Mouse (Mus musculus) lung, postnatal 4 days (tissue): ENCODE results near the gene Thoc2.
"Not testable (repeated sequence)": the region's sequence is repeated elsewhere in the genome, so short reads cannot be mapped to it uniquely, and the experiment has no call there.

Experiments
- DNase-seq, 2 experiments: peaks; one replicate each; pipeline ENCODE4 v3.0.0; 2021

The Thoc2 gene

GRCm38 (mm10) chrX:41920574-41920973, at the start of gene Thoc2:
Thoc2 (minus strand) TSS chrX:41920674.
- DNase-seq = no peak

GRCm38 (mm10) chrX:41970096-41970495, 49.6 kb upstream of the Thoc2 start:
- no peak for DNase-seq

DNA sequence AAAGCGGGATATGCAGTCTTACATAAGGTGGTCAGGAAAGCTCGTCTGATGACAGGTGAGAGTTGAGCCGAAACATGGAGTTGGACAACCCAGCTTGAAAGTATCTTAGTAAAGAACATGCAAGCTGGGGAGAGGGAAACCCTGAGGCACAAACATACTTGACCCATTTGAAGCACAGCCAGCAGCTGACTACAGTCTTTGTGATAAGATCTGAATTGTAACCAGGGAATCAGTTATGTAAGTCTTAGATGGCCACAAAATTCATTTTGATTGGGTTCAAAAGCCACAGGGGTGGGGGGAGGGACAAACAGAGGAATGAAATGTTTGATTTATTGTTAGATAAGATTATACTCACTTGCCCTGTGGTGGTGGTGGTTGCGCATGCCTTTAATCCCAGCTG, 48.9 kb upstream of the Thoc2 start:
- no peak for DNase-seq

DNA sequence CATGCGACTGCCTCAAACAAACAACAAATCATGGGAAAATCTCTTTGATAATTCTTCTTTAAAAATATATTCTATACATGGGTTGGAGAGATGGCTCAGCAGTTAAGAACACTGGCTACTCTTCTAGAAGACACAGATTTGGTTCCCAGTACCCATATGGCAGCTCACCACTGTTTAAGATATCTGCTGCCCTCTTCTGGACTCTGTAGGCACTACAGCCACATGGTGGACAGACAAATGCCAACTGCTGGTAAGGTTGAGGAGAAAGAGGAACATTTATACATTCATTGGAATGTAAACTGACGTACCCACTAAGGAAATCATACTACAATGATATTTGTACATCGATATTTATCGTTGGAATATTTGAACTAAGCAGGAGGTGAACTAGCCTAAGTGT, 36.7 kb upstream of the Thoc2 start:
- peak in 1 of 2 experiments; percentile 9 for DNase-seq

- no peak for DNase-seq
These were observed 21.4 kb upstream of the Thoc2 start for GRCm38 (mm10) chrX:41941840-41942239.

- DNase-seq = not testable (repeated sequence)
These were observed 11.3 kb upstream of the Thoc2 start for GRCm38 (mm10) chrX:41931821-41932220.

DNA sequence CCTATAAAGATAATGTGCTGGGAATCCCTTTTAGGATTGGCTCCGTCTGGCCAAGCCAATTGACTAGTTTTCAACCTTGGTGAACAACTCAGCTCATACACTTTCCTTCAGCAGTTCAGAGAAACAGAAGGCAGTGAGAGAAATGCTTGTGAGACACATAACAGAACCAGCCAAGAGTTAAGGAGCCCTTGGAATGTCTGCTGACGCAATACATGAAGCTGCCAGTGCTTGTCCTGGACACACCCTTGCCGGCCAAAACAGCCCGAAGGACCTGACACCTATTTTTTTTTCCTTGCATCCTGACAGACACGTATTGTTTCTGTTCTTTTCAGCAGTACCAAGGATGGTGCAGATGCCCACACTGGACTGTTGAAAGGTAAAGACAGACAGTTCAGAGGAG, 4.2 kb upstream of the Thoc2 start:
- peak in 1 of 2 experiments; percentile 23 for DNase-seq

GRCm38 (mm10) chrX:41912061-41912401, 8.4 kb downstream of the Thoc2 start:
- DNase-seq = no peak

DNA sequence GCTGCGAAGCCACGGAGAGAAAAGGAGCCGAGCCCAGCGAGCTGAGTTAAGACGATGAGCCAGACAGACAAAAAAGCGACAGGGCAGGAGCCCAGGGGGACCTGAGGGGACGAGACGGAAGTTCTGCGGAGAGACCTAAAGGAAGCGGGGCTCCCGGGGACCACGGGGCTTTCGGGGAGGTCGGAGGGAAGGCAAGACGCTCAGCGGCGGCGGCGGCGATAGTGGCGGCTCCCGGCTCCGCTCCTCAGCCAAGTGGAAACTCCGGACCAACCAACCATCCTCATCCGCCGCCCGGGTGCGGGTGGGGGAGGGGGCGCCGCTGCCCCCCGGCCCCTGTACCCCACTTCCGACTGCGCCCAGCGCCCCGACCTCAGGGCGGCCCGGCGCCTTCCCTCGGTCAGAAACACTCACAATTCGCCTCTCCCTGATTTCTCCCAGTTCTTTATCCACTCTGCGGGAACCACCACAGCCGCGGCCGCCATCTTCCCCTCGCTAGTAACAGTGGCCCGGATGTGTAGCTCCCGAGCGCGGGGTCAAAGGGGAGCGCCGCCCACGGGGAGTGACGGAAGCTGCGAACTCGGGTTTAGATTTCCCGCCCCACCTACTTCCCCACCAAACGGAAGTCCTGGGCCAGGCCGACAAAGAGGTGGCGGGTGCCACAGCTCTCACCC, 8.9 kb downstream of the Thoc2 start:
- peak; percentile 90 to 93 for DNase-seq

DNA sequence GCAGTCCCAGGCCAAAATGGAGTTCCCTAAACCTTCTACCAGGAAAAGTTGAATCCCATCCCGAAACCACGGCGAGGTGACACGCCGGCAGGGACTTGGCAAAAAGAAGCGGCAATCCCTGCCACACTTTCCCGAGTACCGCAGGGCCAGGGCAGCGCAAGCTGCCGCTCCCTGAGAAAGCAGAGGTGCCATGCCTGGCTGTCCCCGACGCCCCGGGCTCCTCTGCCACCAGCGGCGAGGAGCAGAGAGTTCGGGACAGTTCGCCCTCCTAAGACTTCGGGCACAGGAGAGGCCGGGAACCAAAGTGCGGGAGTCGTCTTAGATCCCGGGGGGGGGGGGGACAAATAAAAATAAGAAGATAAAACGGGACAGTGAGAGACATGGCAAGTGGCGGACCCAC, 9.5 kb downstream of the Thoc2 start:
- DNase-seq = peak; percentile 26

DNA sequence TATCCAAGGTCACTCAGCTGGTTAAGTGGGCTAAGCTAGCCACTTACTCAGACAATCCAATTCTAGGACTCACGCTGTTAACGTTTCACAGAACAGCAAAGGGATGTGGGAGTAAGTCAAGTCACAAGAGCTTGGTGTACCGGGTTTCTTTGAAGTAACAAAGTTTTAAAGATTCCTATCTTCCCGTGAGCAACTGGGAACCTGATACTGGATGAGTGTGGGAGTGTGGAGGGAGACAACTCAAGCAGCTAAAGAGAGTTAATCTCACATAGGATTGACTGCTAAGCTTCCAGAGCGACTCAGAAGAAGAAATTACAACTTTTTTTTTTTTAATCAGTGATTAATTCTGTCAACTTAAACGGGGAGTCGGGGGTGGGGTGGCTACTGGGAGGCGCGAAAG, 10.0 kb downstream of the Thoc2 start:
- no peak for DNase-seq

DNA sequence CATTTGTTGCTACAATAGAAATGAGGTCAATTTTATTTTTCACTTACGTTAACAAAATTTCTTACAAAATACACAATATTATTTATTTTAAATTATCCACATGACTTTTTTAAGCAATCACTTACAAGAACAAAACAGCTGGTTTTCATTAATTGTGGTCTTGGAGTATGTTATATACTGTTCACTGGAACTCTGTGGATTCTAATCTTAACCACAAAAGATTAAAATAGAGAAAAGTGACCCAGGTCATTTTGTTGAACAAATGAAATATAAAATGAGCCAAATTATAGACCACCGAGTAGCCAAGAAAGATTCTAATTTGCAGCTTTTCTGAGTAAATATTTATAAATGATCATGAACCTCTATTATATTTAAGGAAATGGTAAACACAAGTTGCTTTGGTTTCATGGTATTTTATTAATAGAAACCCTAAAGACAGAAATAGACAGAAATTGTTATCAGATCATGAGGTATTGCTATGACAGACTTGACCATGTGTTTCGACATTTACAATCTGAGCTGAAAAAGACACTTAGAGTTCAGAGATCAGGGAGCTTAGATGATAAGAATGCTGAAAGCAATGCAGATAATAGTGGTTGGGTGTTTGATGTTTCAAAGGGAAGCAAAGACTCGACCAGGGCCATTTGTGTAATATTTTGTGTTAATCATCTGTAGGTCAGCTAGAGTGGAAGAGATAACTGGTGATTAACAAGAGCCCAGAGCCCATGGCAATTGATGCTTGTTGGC, 35.5 kb downstream of the Thoc2 start:
- no peak for DNase-seq

GRCm38 (mm10) chrX:41876581-41876980, 43.9 kb downstream of the Thoc2 start:
- no peak for DNase-seq

GRCm38 (mm10) chrX:41837823-41838222, 82.7 kb downstream of the Thoc2 start:
- no peak for DNase-seq

DNA sequence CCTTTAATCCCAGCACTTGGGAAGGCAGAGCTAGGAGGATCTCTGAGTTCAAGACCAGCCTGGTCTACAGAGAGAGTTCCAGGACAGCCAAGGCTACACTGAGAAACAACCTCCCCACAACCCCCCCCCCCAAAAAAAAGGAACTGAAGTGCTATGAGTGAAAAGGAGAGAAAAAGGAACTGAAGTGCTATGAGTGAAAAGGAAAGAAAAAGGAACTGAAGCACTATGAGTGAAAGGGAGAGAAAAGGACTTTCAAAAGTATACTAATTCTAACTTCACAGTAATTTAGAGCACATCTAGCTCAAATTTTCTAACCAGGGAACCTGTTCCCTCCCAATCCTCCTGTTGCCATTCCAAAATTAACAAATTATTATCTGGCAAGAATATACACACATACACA, 114.9 kb downstream of the Thoc2 start:
- no peak for DNase-seq

GRCm38 (mm10) chrX:41793303-41793702, 127.2 kb downstream of the Thoc2 start:
- DNase-seq = no peak
